Mouse (Mus musculus) heart, embryonic 14.5 days (tissue): ENCODE measurements around the gene Ttc6. TPM values are rescaled to one million over a fixed set of nuclear protein-coding genes. Genes with fewer than 3 reads are reported as not detected.

Experiments
- ATAC-seq: fragments of 200-750 bp; cut with Nextera tagmentation; 2 replicates; pipeline ENCODE4 v1.8.0; 2017; ENCODE audit warnings: low read depth, moderate TSS enrichment; ENCODE audit not compliant: insufficient number of reproducible peaks, insufficient read depth, low FRiP score
- H3K27ac ChIP-seq, 2 experiments: fragments of 200-500 bp in 1 of 2; fragments of 300-500 bp in 1 of 2; sonication (generic) in 1 of 2; replicated peaks in 1 of 2; 2 replicates each; pipeline ENCODE4 v1.5.1; 2012 to 2014; ENCODE audit warnings: low read depth in 2 of 2, low read length in 2 of 2, control low read depth in 1 of 2, mild to moderate bottlenecking in 1 of 2, mixed read lengths in 1 of 2; ENCODE audit not compliant: control insufficient read depth in 1 of 2, insufficient read depth in 1 of 2
- H3K27me3 ChIP-seq: fragments of 300-500 bp; sonication (generic); 2 replicates; pipeline ENCODE4 v1.6.1; 2014; ENCODE audit warnings: mild to moderate bottlenecking, low read length, control low read depth; ENCODE audit not compliant: control insufficient read depth, insufficient read depth
- H3K36me3 ChIP-seq: fragments of 300-500 bp; sonication (generic); 2 replicates; pipeline ENCODE4 v1.6.1; 2014; ENCODE audit warnings: mild to moderate bottlenecking, control low read depth, low read length, mixed read lengths; ENCODE audit not compliant: control insufficient read depth, insufficient read depth
- H3K4me1 ChIP-seq, 2 experiments: fragments of 200-500 bp in 1 of 2; fragments of 300-500 bp in 1 of 2; sonication (generic) in 1 of 2; 2 replicates each; pipeline ENCODE4 v1.6.1; 2012 to 2014; ENCODE audit warnings: low read length in 2 of 2, control low read depth in 1 of 2, mixed read lengths in 1 of 2; ENCODE audit not compliant: control insufficient read depth in 2 of 2, insufficient read depth in 2 of 2
- H3K4me2 ChIP-seq: fragments of 300-500 bp; sonication (generic); 2 replicates; pipeline ENCODE4 v1.6.1; 2014; ENCODE audit warnings: mild to moderate bottlenecking, low read length
- H3K4me3 ChIP-seq, 2 experiments: fragments of 200-500 bp in 1 of 2; fragments of 300-500 bp in 1 of 2; sonication (generic) in 1 of 2; 2 replicates each; pipeline ENCODE4 v1.5.1; 2012 to 2014; ENCODE audit warnings: low read length in 2 of 2, mild to moderate bottlenecking in 2 of 2, control low read depth in 1 of 2, low read depth in 1 of 2, moderate library complexity in 1 of 2; ENCODE audit not compliant: control insufficient read depth in 1 of 2, insufficient read depth in 1 of 2
- H3K9ac ChIP-seq: fragments of 300-500 bp; sonication (generic); 2 replicates; pipeline ENCODE4 v1.6.1; 2014; ENCODE audit warnings: mild to moderate bottlenecking, low read length
- H3K9me3 ChIP-seq: fragments of 300-500 bp; sonication (generic); 2 replicates; pipeline ENCODE4 v1.6.1; 2016; ENCODE audit warnings: low read length, control low read depth; ENCODE audit not compliant: control insufficient read depth
- WGBS: fragments of 180-500 bp; shearing (Covaris S2); extraction: QIAGEN DNeasy Blood & Tissue Kit; methylation state at CpG from one replicate; pipeline ENCODE4 v1.1.7; 2014; 5-methylcytosine and 5-hydroxymethylcytosine counted together
- polyA plus RNA-seq: library from polyadenylated mRNA; unstranded; fragments of >200 nt; fragmentation: Nextera tagmentation; extraction: Ambion mirVana; gene quantifications from 2 replicates; pipeline ENCODE4 v1.2.1, GENCODE M21; 2014

Ttc6 gene
- polyA plus RNA-seq, 1 experiment from 2014 or later, result 0.41 TPM

GRCm38 (mm10) chr12:57547890-57548289 is 16.0 kb upstream of the Ttc6 start:
- Histone ChIP-seq H3K27ac (no peak overlapping the region), H3K9me3 (no peaks in the 10 kb centered on the region), H3K4me1 (peaks cover 3 to 23% of the 10 kb centered on the region in 2 experiments; a peak in 3 of 4 replicates), H3K4me3 (no peak overlapping the region), H3K9ac (no peak overlapping the region), H3K27me3 (peaks cover 96% of the 10 kb centered on the region), H3K36me3 (no peaks in the 10 kb centered on the region), H3K4me2 (no peak overlapping the region)
- no peak for ATAC-seq
- 4% methylated on average over 9 of the region's 9 CpGs for WGBS

GRCm38 (mm10) chr12:57548352-57548980 is 15.4 kb upstream of the Ttc6 start:
- H3K4me3 ChIP-seq, result peak overlapping the region in 1 of 2 experiments; percentile 14; a peak in 1 of 4 replicates
- H3K4me1 ChIP-seq, result peaks cover 3 to 23% of the 10 kb centered on the region in 2 experiments; a peak in 3 of 4 replicates
- peaks cover 96% of the 10 kb centered on the region for H3K27me3 ChIP-seq
- no peak overlapping the region for H3K9ac ChIP-seq
- H3K36me3 ChIP-seq, result no peaks in the 10 kb centered on the region
- no peaks in the 10 kb centered on the region for H3K9me3 ChIP-seq
- no peak for ATAC-seq
- under 1% methylated on average over 20 of the region's 20 CpGs for WGBS
- no peak overlapping the region for H3K27ac ChIP-seq
- H3K4me2 ChIP-seq, result 0 out of 2 replicates have a peak overlapping the region, but pooled peaks have one; percentile 21

GRCm38 (mm10) chr12:57548981-57549666 is 14.8 kb upstream of the Ttc6 start:
- Histone ChIP-seq H3K36me3 (no peaks in the 10 kb centered on the region), H3K4me2 (0 out of 2 replicates have a peak overlapping the region, but pooled peaks have one; percentile 21), H3K4me1 (peaks cover 3 to 23% of the 10 kb centered on the region in 2 experiments; a peak in 3 of 4 replicates), H3K9ac (no peak overlapping the region), H3K9me3 (no peaks in the 10 kb centered on the region), H3K27me3 (peaks cover 98% of the 10 kb centered on the region), H3K27ac (no peak overlapping the region), H3K4me3 (no peak overlapping the region)
- ATAC-seq, result no peak
- 2% methylated on average over 25 of the region's 25 CpGs for WGBS

- H3K4me1 ChIP-seq, result peaks cover 3 to 21% of the 10 kb centered on the region in 2 experiments; a peak in 3 of 4 replicates
- H3K36me3 ChIP-seq, result no peaks in the 10 kb centered on the region
- no peak overlapping the region for H3K4me3 ChIP-seq
- no peak overlapping the region for H3K4me2 ChIP-seq
- H3K27me3 ChIP-seq, result peaks cover 98% of the 10 kb centered on the region
- no peak overlapping the region for H3K27ac ChIP-seq
- H3K9me3 ChIP-seq, result no peaks in the 10 kb centered on the region
- 4% methylated on average over 15 of the region's 15 CpGs for WGBS
- no peak overlapping the region for H3K9ac ChIP-seq
- ATAC-seq, result no peak
Measured at GRCm38 (mm10) chr12:57549667-57550160, 14.2 kb upstream of the Ttc6 start.

DNA sequence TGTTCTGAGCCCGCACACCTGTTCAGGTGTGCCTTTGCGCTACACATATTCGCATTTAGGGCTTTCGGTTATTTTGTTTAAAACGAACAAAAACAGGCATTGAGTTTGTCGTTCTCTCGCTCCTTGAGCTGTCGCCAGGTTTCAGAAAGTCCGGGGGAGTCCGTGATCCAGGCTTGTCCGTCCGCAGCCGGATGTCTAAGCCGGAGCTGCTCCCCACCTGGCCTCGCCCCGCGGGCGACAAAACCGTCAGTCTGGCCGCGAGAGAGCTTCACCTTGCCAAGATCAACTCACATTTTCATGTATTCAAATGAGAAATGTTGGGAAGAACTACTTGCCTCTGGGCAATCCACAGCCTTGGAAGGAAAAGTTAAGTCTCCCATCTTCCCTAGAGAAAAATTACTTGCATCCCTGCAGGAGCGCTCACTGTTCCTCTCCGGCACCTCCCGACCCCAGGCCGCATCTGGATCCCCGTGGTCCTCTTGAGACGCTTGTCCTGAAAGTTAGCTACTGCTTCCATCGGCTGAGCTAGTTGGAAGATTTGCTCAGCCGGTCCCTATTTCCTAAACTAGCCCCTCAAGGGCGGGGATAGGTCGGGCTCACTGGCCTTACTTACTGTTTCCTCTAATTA is 13.6 kb upstream of the Ttc6 start:
- Histone ChIP-seq H3K36me3 (no peaks in the 10 kb centered on the region), H3K4me1 (peaks cover 3 to 16% of the 10 kb centered on the region in 2 experiments; a peak in 3 of 4 replicates), H3K4me3 (no peak overlapping the region), H3K27ac (no peak overlapping the region), H3K27me3 (peaks cover 99% of the 10 kb centered on the region), H3K9ac (no peak overlapping the region), H3K9me3 (no peaks in the 10 kb centered on the region), H3K4me2 (no peak overlapping the region)
- no peak for ATAC-seq
- 1% methylated on average over 31 of the region's 31 CpGs for WGBS

GRCm38 (mm10) chr12:57550881-57551280 is 13.0 kb upstream of the Ttc6 start:
- peaks cover 95% of the 10 kb centered on the region for H3K27me3 ChIP-seq
- 8% methylated on average over 8 of the region's 8 CpGs for WGBS
- no peaks in the 10 kb centered on the region for H3K36me3 ChIP-seq
- no peak overlapping the region for H3K4me3 ChIP-seq
- H3K9me3 ChIP-seq, result no peaks in the 10 kb centered on the region
- peaks cover 3 to 12% of the 10 kb centered on the region in 2 experiments; a peak in 3 of 4 replicates for H3K4me1 ChIP-seq
- H3K9ac ChIP-seq, result no peak overlapping the region
- H3K27ac ChIP-seq, result no peak overlapping the region
- ATAC-seq, result no peak
- no peak overlapping the region for H3K4me2 ChIP-seq

- Histone ChIP-seq H3K9me3 (no peaks in the 10 kb centered on the region), H3K27ac (no peak overlapping the region), H3K4me3 (no peak overlapping the region), H3K4me2 (no peak overlapping the region), H3K36me3 (no peaks in the 10 kb centered on the region), H3K4me1 (peaks cover 0 to 6% of the 10 kb centered on the region in 2 experiments; a peak in 2 of 4 replicates), H3K27me3 (peaks cover 81% of the 10 kb centered on the region), H3K9ac (no peak overlapping the region)
- no peak for ATAC-seq
- 18% methylated on average over 3 of the region's 3 CpGs for WGBS
Measured at GRCm38 (mm10) chr12:57552286-57552685, 11.6 kb upstream of the Ttc6 start.
